Mouse (Mus musculus) liver, postnatal 0 days (tissue): ENCODE data around the gene Timm13.

Experiments used
- CTCF ChIP-seq: sonication (generic); IDR thresholded peaks from 2 replicates; pipeline ENCODE4 v1.5.1; 2016; ENCODE audit warnings: antibody characterized with exemption, low read depth
- EP300 ChIP-seq: IDR thresholded peaks from 2 replicates; pipeline ENCODE4 v1.6.1; 2016; ENCODE audit warnings: antibody characterized with exemption, low read depth, mild to moderate bottlenecking

DNA sequence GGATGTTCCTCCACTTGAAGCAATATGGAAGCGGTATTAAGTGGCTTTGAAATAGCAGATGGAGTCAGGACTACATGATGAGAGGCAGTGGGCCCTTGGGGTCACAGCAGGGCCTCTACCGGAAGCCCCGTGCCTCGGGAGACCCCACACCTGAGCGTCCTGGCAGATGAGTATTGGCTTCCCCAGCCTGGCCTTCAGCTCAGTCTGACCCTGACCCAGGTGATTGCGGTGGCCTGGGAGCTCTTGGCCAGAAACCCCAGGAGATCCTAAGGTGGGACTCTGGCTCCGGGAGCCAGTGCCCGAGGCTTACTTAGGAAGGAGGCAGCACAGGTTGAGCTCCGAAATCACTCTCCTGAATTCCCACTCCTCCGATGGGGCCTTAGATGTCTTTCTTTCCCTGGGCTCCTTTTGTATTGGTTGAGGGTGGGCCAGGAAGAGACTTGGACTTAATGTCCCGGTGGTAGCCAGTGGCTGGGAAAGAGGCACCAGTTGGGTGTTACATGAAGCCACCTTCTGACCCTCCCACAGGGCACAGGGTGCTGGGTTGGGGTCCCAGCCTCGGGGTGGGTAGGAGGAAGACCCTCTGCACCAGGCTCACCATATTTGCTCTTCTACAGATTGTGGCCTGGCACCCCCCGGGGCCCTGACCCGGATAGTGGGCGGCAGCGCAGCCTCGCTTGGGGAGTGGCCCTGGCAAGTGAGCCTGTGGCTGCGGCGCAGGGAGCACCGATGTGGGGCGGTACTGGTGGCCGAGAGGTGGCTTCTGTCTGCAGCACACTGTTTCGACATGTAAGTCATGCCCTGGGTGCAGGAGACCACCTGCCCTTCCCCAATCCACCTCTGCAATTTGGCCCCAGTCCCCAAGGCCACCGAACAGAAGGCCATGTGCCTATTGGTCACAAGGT, 3.9 kb downstream of the Timm13 start:
- TF ChIP-seq CTCF (no peak), EP300 (no peak)
